Mouse (Mus musculus): ENCODE data around the gene Maml3. TPM values are rescaled to one million over a fixed set of nuclear protein-coding genes. Genes with fewer than 3 reads are reported as not detected.

Gene Maml3
- polyA plus RNA-seq, 1 experiment from 2014 or later = 5.6 TPM

DNA sequence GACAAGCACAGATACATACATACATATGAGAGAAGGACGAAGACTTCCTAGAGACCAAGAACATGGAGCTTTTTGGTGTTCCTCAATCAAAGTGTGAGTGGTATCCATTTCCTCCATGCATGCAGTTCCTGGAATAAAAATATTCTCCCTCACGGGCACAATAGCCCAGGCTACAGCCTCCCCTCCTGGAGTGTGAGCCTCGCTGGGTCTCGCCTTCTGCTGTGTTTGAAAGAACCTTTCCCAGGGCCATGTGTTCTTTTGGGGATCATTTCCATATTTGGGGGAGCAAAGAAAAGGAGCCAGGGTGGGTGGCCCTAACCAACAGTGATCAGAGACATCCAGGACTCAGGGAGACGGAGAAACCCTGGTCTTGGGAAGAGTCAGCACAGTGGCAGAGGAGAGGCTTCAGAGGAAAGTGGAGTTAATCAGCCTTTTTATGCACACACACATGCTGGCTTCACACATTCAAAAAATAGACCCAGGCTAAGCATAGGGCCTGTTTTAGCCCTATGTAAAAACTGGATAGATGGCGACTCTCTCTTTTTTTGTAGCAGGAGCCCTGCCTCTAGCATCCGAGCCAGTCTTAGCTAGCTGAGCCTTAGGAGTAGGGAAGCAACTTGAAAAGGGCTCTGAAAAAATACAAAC lies 17.1 kb downstream of the Maml3 start:
- peaks cover 19% of the 10 kb centered on the region; the same call in 1 of the 2 replicates for H3K4me1 ChIP-seq (ENCODE audit: insufficient read depth, low read depth, low read length)
- no peaks in the 10 kb centered on the region for H3K36me3 ChIP-seq (ENCODE audit: insufficient read depth, low read length)
- 0 out of 2 replicates have a peak overlapping the region, but pooled peaks have one; percentile 23 for H3K9ac ChIP-seq (replicated peaks; ENCODE audit: low read depth)
- no peaks in the 10 kb centered on the region for H3K27me3 ChIP-seq (replicated peaks; ENCODE audit: insufficient read depth, low read length)
- DNase-seq (ENCODE audit: low spot score) (no peak), ATAC-seq (no peak; the same call in 1 of the 2 replicates)
- 57% methylated on average over 7 of the region's 7 CpGs for WGBS
- no peak for TF ChIP-seq CTCF (IDR thresholded peaks at IDR 0.05)
- no peak for TF ChIP-seq EP300 (IDR thresholded peaks at IDR 0.05)
- no peak overlapping the region for H3K4me3 ChIP-seq (ENCODE audit: low read depth, low read length)
- peak overlapping the region; percentile 54 for H3K4me2 ChIP-seq (replicated peaks; ENCODE audit: low read depth, low read length)
- peak overlapping the region; percentile 93 for H3K27ac ChIP-seq (ENCODE audit: low read length)
- no peaks in the 10 kb centered on the region for H3K9me3 ChIP-seq (ENCODE audit: low read length)

DNA sequence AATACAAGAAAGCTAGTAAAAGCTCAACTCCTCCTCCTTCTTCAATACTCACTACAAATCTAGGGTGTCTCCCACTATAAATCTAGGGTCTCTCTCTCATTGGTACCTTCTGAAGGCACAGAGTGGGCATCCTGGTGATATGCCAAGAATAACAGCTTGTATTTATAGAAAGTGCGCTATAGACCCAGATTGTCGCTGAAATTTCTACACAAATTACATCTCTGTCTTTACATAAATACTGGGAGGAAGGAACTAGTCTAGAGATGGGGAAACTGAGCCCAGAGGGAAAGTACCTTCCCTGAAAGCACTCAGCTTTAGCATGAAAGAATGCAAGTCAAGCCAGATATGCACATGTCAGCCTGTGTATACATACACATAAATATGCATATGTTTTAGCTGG lies 26.1 kb downstream of the Maml3 start:
- Histone ChIP-seq H3K27me3 (replicated peaks; ENCODE audit: insufficient read depth, low read length) (no peaks in the 10 kb centered on the region), H3K36me3 (ENCODE audit: insufficient read depth, low read length) (no peaks in the 10 kb centered on the region), H3K9ac (replicated peaks; ENCODE audit: low read depth) (no peak overlapping the region), H3K4me2 (replicated peaks; ENCODE audit: low read depth, low read length) (no peak overlapping the region), H3K4me3 (ENCODE audit: low read depth, low read length) (no peak overlapping the region), H3K27ac (ENCODE audit: low read length) (no peak overlapping the region), H3K4me1 (ENCODE audit: insufficient read depth, low read depth, low read length) (no peaks in the 10 kb centered on the region; the same call in 1 of the 2 replicates), H3K9me3 (ENCODE audit: low read length) (no peaks in the 10 kb centered on the region)
- WGBS = 70% methylated on average over 2 of the region's 2 CpGs
- no peak for ATAC-seq
- DNase-seq (ENCODE audit: low spot score) = no peak
- TF ChIP-seq EP300 (IDR thresholded peaks at IDR 0.05) (no peak), CTCF (IDR thresholded peaks at IDR 0.05) (no peak)

DNA sequence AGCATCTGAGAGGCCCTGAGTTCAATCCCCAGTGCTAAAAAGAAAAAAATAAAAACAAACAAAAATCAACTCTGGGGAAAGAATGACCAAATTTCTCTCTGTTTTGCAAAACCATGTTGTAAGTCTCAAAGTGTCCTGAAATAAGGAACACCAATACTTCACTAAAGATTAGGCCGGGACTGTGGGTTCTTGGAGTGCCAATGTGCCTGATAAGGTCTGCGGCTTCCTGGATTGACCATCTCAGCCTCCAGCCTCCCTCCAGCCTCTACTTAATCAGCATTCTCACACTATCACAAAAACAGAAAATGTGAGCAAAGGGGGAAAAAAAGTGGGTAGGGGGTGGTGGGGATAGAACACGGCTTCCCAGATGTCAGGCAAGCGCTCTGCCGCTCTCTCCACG lies 30.9 kb downstream of the Maml3 start:
- H3K27ac ChIP-seq (ENCODE audit: low read length) = no peak overlapping the region
- WGBS = 73% methylated on average over 6 of the region's 6 CpGs
- H3K9ac ChIP-seq (replicated peaks; ENCODE audit: low read depth) = no peak overlapping the region
- H3K4me1 ChIP-seq (ENCODE audit: insufficient read depth, low read depth, low read length) = peaks cover 5% of the 10 kb centered on the region
- H3K27me3 ChIP-seq (replicated peaks; ENCODE audit: insufficient read depth, low read length) = no peaks in the 10 kb centered on the region
- DNase-seq (ENCODE audit: low spot score) = no peak
- TF ChIP-seq EP300 (IDR thresholded peaks at IDR 0.05) = no peak
- TF ChIP-seq CTCF (IDR thresholded peaks at IDR 0.05) = no peak
- H3K4me2 ChIP-seq (replicated peaks; ENCODE audit: low read depth, low read length) = no peak overlapping the region
- no peak overlapping the region for H3K4me3 ChIP-seq (ENCODE audit: low read depth, low read length)
- no peak for ATAC-seq
- no peaks in the 10 kb centered on the region for H3K36me3 ChIP-seq (ENCODE audit: insufficient read depth, low read length)
- no peaks in the 10 kb centered on the region for H3K9me3 ChIP-seq (ENCODE audit: low read length)

DNA sequence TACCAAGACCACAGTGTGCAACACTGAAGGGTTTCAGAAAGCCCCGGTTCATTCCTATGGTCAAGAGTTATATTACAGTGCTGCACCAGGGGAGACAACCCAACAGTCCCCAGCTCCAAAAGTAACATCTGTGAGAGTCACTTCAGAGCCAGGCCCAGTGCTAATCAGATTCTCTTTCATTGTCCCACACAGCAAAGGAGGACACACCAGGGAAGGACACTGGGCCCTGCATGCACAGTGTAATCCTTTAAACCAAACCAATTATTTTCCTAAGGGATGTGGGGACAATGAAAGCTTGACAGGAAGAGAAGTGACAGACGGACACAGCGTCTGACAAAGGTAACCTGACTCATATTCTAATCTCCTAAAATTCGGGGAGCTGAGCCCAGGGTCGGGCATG lies 32.9 kb downstream of the Maml3 start:
- Histone ChIP-seq H3K9me3 (ENCODE audit: low read length) (no peaks in the 10 kb centered on the region), H3K36me3 (ENCODE audit: insufficient read depth, low read length) (no peaks in the 10 kb centered on the region), H3K27me3 (replicated peaks; ENCODE audit: insufficient read depth, low read length) (no peaks in the 10 kb centered on the region), H3K4me3 (ENCODE audit: low read depth, low read length) (no peak overlapping the region), H3K9ac (replicated peaks; ENCODE audit: low read depth) (no peak overlapping the region), H3K27ac (ENCODE audit: low read length) (no peak overlapping the region), H3K4me2 (replicated peaks; ENCODE audit: low read depth, low read length) (no peak overlapping the region), H3K4me1 (ENCODE audit: insufficient read depth, low read depth, low read length) (peaks cover 5% of the 10 kb centered on the region)
- 59% methylated on average over 5 of the region's 5 CpGs for WGBS
- DNase-seq (ENCODE audit: low spot score) (no peak), ATAC-seq (no peak)
- TF ChIP-seq EP300 (IDR thresholded peaks at IDR 0.05) (no peak), CTCF (IDR thresholded peaks at IDR 0.05) (no peak)

DNA sequence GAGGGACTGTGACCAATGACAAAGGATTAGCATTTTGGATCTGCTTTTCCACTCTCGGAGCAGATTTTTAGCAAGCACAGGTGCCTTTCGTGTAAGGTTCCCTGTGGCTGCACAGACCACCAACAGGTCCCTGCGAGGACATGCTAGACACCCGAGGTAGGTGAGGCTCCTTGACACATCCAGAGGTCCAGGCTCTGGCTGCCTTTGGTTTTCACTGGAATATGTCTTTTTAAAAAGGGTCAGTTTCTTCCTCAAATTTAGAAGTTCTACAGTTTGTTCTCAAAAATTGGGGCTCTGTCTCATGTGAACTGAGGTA lies 34.8 kb downstream of the Maml3 start:
- ATAC-seq (peak; percentile 17), DNase-seq (ENCODE audit: low spot score) (no peak)
- H3K9ac ChIP-seq (replicated peaks; ENCODE audit: low read depth) = peak overlapping the region; percentile 56
- H3K4me3 ChIP-seq (ENCODE audit: low read depth, low read length) = peak overlapping the region; percentile 41
- peaks cover 9% of the 10 kb centered on the region for H3K4me1 ChIP-seq (ENCODE audit: insufficient read depth, low read depth, low read length)
- 9% methylated on average over 4 of the region's 4 CpGs for WGBS
- no peaks in the 10 kb centered on the region for H3K9me3 ChIP-seq (ENCODE audit: low read length)
- H3K36me3 ChIP-seq (ENCODE audit: insufficient read depth, low read length) = no peaks in the 10 kb centered on the region
- peak overlapping the region; percentile 74; the same call in 1 of the 2 replicates for H3K27ac ChIP-seq (ENCODE audit: low read length)
- TF ChIP-seq CTCF (IDR thresholded peaks at IDR 0.05) (no peak), EP300 (IDR thresholded peaks at IDR 0.05) (0 out of 2 replicates have a peak, but pooled peaks have one; percentile 4)
- H3K4me2 ChIP-seq (replicated peaks; ENCODE audit: low read depth, low read length) = peak overlapping the region; percentile 71
- H3K27me3 ChIP-seq (replicated peaks; ENCODE audit: insufficient read depth, low read length) = no peaks in the 10 kb centered on the region

DNA sequence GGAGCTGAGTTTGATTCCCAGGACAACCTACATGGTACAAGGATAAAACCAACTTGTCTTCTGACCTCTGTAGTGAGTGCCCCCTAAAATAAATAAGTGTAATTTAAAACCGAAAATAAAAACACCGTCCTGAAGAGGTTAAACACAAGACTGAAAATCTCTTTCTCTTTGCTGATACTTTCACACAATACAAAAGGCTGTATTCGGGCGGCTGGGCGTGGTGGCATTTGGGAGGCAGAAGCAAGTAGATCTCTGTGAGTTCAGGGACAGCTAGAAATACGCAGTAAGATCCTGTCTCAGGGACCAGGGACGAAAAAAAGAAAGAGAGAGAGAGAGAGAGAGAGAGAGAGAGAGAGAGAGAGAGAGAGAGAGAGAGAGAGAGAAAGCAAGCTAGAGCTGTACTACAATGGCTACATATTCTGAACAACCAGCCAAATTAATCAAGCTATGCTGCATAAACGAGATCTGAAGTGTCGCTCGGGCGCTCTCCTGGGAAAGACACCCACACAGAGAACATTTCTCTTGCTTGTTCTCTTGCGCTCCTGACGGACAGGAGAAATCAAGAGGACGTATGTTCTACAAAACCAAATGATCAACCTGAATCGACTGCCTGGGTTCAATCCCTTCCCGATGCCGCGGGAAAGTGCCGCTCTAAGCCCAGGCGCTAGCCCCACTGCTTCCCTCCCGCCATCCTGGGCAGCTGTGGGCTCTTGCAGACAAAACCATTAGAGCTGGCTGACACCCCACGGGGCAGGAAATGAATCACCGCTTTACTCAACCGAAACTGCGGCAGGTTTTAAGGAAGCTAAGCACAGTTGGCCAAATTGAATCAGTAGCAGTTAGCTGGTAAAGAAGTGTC lies 35.3 kb downstream of the Maml3 start:
- 0 out of 2 replicates have a peak, but pooled peaks have one; percentile 5 for TF ChIP-seq CTCF (IDR thresholded peaks at IDR 0.05)
- no peak for TF ChIP-seq EP300 (IDR thresholded peaks at IDR 0.05)
- H3K9me3 ChIP-seq (ENCODE audit: low read length) = no peaks in the 10 kb centered on the region
- 13% methylated on average over 25 of the region's 25 CpGs for WGBS
- H3K27ac ChIP-seq (ENCODE audit: low read length) = peak overlapping the region; percentile 74
- H3K36me3 ChIP-seq (ENCODE audit: insufficient read depth, low read length) = no peaks in the 10 kb centered on the region
- H3K4me3 ChIP-seq (ENCODE audit: low read depth, low read length) = peak overlapping the region; percentile 41
- DNase-seq (ENCODE audit: low spot score) (peak; percentile 92), ATAC-seq (peak; percentile 84)
- H3K27me3 ChIP-seq (replicated peaks; ENCODE audit: insufficient read depth, low read length) = no peaks in the 10 kb centered on the region
- peak overlapping the region; percentile 56 for H3K9ac ChIP-seq (replicated peaks; ENCODE audit: low read depth)
- peaks cover 9% of the 10 kb centered on the region for H3K4me1 ChIP-seq (ENCODE audit: insufficient read depth, low read depth, low read length)
- H3K4me2 ChIP-seq (replicated peaks; ENCODE audit: low read depth, low read length) = peak overlapping the region; percentile 71

All from lung, postnatal 0 days (tissue).